Mouse (Mus musculus) hindbrain, embryonic 12.5 days (tissue): ENCODE measurements around the gene Cars. TPM values are rescaled to one million over a fixed set of nuclear protein-coding genes. Genes with fewer than 3 reads are reported as not detected.
"Not testable (repeated sequence)": the region's sequence is repeated elsewhere in the genome, so short reads cannot be mapped to it uniquely, and the experiment has no call there.

Source experiments
- ATAC-seq: fragments of 200-750 bp; cut with Nextera tagmentation; 2 replicates; pipeline ENCODE4 v1.8.0; 2017; ENCODE audit warnings: moderate TSS enrichment; ENCODE audit not compliant: low FRiP score
- H3K27ac ChIP-seq: fragments of 300-500 bp; sonication (generic); 2 replicates; pipeline ENCODE4 v1.5.1; 2016; ENCODE audit warnings: mild to moderate bottlenecking
- H3K27me3 ChIP-seq: fragments of 300-500 bp; sonication (generic); 2 replicates; pipeline ENCODE4 v1.6.1; 2016; ENCODE audit warnings: mild to moderate bottlenecking
- H3K36me3 ChIP-seq: fragments of 300-500 bp; sonication (generic); 2 replicates; pipeline ENCODE4 v1.6.1; 2016; ENCODE audit warnings: mild to moderate bottlenecking
- H3K4me1 ChIP-seq: fragments of 300-500 bp; sonication (generic); 2 replicates; pipeline ENCODE4 v1.6.1; 2016
- H3K4me2 ChIP-seq: fragments of 300-500 bp; sonication (generic); replicated peaks from 2 replicates; pipeline ENCODE4 v1.6.1; 2016; ENCODE audit warnings: mild to moderate bottlenecking
- H3K4me3 ChIP-seq: fragments of 300-500 bp; sonication (generic); 2 replicates; pipeline ENCODE4 v1.5.1; 2016; ENCODE audit warnings: mild to moderate bottlenecking
- H3K9ac ChIP-seq: fragments of 300-500 bp; sonication (generic); 2 replicates; pipeline ENCODE4 v1.6.1; 2016; ENCODE audit warnings: mild to moderate bottlenecking, moderate library complexity
- H3K9me3 ChIP-seq: fragments of 300-500 bp; sonication (generic); replicated peaks from 2 replicates; pipeline ENCODE4 v1.6.1; 2016; ENCODE audit warnings: mild to moderate bottlenecking
- WGBS: fragments of 180-500 bp; shearing (Covaris S2); methylation state at CpG from one replicate; pipeline ENCODE4 v1.1.7; 2016; 5-methylcytosine and 5-hydroxymethylcytosine counted together
- polyA plus RNA-seq: library from polyadenylated mRNA; unstranded; fragments of >200 nt; fragmentation: Nextera tagmentation; extraction: Ambion mirVana; gene quantifications from 2 replicates; pipeline ENCODE4 v1.2.1, GENCODE M21; 2016

The Cars gene
- polyA plus RNA-seq, result 57.1 and 61.6 TPM in 2 replicates

DNA sequence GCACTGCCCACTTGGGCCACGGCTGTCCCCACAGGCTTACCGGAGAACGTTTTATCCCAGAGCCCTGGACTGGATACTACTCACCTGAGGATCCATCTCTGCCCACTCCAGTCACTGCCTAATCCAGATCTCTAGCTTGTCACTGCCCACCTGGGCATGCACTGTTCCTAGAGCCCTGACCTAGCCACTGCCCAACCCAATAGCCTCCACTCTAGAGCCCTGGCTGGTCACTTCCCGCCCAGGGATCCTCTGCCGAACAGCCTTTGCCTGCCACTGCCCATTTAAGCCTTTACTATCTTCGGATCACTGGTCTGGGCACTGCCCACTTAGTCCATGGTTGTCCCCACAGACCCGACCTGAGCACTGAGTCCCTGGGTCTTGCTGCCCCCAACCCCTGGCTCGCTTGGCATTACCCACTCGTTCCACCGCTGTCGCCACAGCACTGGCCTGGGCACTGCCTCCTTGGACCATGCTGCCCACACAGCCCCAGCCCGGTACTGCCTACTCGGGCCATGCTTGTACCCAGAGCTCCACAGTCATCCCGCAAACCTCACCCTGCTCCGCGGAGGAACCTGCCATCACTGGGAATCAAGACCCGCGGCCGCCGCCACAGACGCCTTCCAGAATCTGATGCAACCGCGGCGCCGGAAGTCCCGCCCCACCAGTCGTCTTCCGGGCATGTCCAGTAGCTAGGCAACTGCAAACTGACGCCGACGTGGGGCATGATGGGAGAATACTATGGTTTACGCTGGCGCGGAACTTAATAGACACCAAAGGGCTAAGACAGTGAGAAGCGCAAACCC is at the start of gene Cars:
Gene Cars (minus strand): TSS at position 663 of the 803 bp plus-strand sequence.
- ATAC-seq, result peak; percentile 98
- Histone ChIP-seq H3K36me3 (0 out of 2 replicates have a peak, but pooled peaks cover 8% of the 10 kb centered on the region), H3K9ac (peak within 1 kb of the TSS; percentile 88), H3K4me2 (peak within 1 kb of the TSS; percentile 77), H3K4me3 (peak within 1 kb of the TSS; percentile 75), H3K27me3 (no peaks in the 10 kb centered on the region), H3K4me1 (peaks cover 14% of the 10 kb centered on the region), H3K9me3 (no peaks in the 10 kb centered on the region), H3K27ac (0 out of 2 replicates have a peak within 1 kb of the TSS, but pooled peaks have one; percentile 64)
- 1% methylated on average over 35 of the region's 35 CpGs for WGBS

DNA sequence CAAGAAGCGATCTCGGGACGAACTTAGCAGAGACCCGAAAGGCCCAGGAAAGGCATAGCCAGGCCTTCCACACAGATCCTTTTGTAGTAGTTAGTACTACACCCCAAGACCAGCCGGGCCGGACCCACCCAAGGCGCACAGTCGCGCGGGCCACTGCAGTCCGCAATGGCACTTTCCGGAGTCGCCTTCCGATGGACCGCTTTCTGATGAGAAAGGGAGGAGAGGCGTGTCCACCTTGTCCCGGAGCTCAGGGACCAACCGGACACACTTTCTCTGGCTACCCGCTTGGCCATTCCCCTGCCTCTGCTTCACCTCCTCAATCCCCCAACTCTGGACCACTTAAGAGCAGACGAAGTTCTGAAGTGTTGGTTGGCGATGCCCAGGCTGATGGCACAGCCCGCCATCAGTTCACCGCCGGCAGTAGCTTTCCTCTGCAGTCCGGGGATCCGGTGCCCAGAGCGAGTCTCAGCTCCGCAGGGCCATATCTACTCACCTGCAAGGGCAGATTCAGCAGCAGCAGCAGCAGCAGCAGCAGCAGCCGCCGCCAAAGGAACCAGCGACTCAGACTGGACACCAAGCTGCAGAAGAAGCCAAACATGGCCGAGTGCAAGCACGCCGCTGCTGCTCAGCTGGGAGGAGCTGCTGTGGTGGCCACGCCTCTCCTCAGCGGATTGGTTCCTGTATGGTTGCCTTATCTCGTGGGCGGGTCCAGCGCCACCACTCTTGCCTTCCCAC is 49.3 kb upstream of the Cars start, which contains the start of gene Tnfrsf22:
Gene Tnfrsf22 (minus strand): TSS at position 628 of the 735 bp plus-strand sequence.
- Histone ChIP-seq H3K9me3 (0 out of 2 replicates have a peak, but pooled peaks cover 8% of the 10 kb centered on the region), H3K36me3 (no peaks in the 10 kb centered on the region), H3K4me3 (peak within 1 kb of the TSS; percentile 65), H3K27me3 (no peaks in the 10 kb centered on the region), H3K9ac (peak within 1 kb of the TSS; percentile 78), H3K27ac (no peak within 1 kb of the TSS), H3K4me1 (no peaks in the 10 kb centered on the region), H3K4me2 (peak within 1 kb of the TSS; percentile 81)
- ATAC-seq, result peak; percentile 93
- 4% methylated on average over 37 of the region's 39 CpGs for WGBS

DNA sequence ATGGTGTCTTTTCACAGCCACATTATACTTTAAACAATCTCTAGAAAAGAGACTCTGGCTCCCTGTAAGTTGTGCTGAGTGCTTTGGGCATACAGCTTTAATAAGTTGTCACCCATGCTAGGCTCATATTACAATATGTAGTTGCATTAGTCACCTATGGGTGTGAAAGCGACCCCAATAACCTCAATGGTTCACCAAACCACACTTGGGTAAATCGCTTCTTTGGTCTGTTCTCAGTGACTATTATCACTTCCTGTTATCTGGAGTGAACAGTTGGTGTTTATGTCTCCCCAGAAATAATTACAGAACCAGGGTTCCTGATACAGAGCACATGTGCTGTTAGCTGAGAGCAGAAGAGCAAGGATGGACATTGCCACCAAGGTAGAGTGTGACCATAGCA is 44.1 kb upstream of the Cars start:
- not testable (repeated sequence) for ATAC-seq, H3K4me1 ChIP-seq

DNA sequence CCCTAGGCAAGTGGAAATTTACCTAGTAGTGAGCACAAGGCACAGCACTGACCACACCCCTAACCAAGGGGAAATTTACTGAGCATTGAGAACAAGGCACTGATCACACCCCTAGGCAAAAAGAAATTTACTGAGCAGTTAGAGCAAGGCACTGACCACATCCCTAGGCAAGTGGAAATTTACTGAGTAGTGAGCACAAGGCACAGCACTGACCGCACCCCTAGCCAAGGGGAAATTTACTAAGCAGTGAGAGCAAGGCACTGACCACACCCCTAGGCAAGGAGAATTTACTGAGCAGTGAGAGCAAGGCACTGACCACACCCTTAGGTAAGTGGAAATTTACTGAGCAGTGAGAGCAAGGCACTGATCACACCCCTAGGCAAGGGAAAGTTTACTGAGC is 36.8 kb upstream of the Cars start:
- Histone ChIP-seq H3K4me3 (no peak overlapping the region), H3K9ac (no peak overlapping the region), H3K4me2 (no peak overlapping the region), H3K27me3 (no peaks in the 10 kb centered on the region), H3K27ac (no peak overlapping the region), H3K36me3 (no peaks in the 10 kb centered on the region), H3K4me1 (no peaks in the 10 kb centered on the region), H3K9me3 (0 out of 2 replicates have a peak, but pooled peaks cover 7% of the 10 kb centered on the region)
- WGBS, result 92% methylated on average over 1 of the region's 1 CpGs
- no peak for ATAC-seq

More for the DNA sequence above, 44.1 kb upstream of the Cars start:
- H3K9me3 ChIP-seq, H3K4me3 ChIP-seq, H3K36me3 ChIP-seq, H3K27ac ChIP-seq, H3K27me3 ChIP-seq, H3K9ac ChIP-seq, H3K4me2 ChIP-seq: not testable (repeated sequence)
- WGBS, result 92% methylated on average over 2 of the region's 2 CpGs

DNA sequence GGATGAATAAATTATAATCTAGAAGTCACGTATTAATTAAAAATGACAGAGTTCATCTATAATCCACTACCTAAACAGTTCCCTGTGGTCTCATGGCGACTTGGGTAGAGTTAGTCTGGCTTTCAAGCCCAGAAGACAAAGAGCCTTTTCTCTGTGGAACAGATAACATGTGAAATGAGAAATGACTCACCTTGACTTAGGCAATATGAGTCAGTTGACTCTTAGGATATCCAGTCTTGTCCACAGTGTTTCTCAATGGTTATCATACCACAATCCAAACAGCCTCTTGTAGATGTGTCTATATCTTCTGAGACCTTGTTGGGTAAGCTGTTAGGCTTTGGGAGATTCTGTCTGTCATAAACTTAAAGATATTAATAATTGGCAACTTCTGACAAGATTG is 31.6 kb upstream of the Cars start:
- no peak for ATAC-seq
- H3K9me3 ChIP-seq, result 0 out of 2 replicates have a peak, but pooled peaks cover 7% of the 10 kb centered on the region
- H3K4me3 ChIP-seq, result no peak overlapping the region
- H3K9ac ChIP-seq, result no peak overlapping the region
- H3K27ac ChIP-seq, result no peak overlapping the region
- H3K4me2 ChIP-seq, result no peak overlapping the region
- H3K27me3 ChIP-seq, result no peaks in the 10 kb centered on the region
- no peaks in the 10 kb centered on the region for H3K36me3 ChIP-seq
- no peaks in the 10 kb centered on the region for H3K4me1 ChIP-seq
- WGBS, result 60% methylated on average over 2 of the region's 2 CpGs

DNA sequence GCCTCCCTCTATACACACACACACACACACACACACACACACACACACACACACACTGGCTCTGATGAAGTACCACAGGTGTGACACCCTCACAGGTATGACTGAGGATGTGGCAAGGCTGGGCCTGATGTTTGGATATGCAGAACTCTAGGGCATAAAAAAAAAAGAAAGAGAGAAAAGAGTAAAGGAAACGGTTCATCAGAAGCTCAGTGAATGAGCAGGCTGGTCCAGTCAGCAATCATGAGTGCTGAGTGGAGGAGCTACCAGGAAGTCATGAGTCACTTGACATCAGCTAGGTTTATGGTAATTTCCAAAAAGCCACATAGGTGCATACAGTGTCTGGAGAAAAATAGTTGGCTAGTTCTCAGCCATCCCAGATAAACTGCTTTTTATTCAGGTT is 29.6 kb upstream of the Cars start:
- no peak overlapping the region for H3K27ac ChIP-seq
- H3K4me1 ChIP-seq, result no peaks in the 10 kb centered on the region
- H3K4me3 ChIP-seq, result no peak overlapping the region
- no peak overlapping the region for H3K4me2 ChIP-seq
- no peaks in the 10 kb centered on the region for H3K36me3 ChIP-seq
- no peaks in the 10 kb centered on the region for H3K27me3 ChIP-seq
- WGBS, result 66% methylated on average over 1 of the region's 1 CpGs
- 0 out of 2 replicates have a peak, but pooled peaks cover 7% of the 10 kb centered on the region for H3K9me3 ChIP-seq
- ATAC-seq, result no peak
- no peak overlapping the region for H3K9ac ChIP-seq

DNA sequence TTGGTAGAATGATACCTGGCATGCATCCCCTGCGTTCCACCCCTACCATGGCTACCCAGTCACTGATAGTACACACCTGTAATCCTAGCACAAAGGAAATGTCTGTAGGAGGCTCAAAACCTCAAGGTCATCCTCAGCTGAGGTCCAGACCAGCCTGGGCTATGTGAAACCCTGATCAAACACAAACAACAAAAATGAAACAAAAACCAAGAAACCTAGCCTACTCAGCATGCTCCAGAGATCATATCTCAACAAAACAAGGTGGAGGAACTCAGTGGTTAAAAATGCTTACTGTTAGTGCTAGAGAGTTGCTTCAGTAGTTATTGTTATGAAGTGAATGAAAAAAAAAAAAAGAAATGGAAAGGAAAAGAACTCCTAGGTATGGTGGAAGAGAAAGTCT is 28.6 kb upstream of the Cars start, which contains the start of gene Tnfrsf26:
Gene Tnfrsf26 (minus strand): TSS at position 183 of the 400 bp plus-strand sequence.
- 0 out of 2 replicates have a peak, but pooled peaks cover 5% of the 10 kb centered on the region for H3K9me3 ChIP-seq
- H3K36me3 ChIP-seq, result no peaks in the 10 kb centered on the region
- H3K9ac ChIP-seq, result no peak within 1 kb of the TSS
- H3K27me3 ChIP-seq, result no peaks in the 10 kb centered on the region
- no peak within 1 kb of the TSS for H3K4me2 ChIP-seq
- no peak for ATAC-seq
- 92% methylated on average over 1 of the region's 1 CpGs for WGBS
- no peak within 1 kb of the TSS for H3K4me3 ChIP-seq
- H3K27ac ChIP-seq, result no peak within 1 kb of the TSS
- H3K4me1 ChIP-seq, result no peaks in the 10 kb centered on the region

DNA sequence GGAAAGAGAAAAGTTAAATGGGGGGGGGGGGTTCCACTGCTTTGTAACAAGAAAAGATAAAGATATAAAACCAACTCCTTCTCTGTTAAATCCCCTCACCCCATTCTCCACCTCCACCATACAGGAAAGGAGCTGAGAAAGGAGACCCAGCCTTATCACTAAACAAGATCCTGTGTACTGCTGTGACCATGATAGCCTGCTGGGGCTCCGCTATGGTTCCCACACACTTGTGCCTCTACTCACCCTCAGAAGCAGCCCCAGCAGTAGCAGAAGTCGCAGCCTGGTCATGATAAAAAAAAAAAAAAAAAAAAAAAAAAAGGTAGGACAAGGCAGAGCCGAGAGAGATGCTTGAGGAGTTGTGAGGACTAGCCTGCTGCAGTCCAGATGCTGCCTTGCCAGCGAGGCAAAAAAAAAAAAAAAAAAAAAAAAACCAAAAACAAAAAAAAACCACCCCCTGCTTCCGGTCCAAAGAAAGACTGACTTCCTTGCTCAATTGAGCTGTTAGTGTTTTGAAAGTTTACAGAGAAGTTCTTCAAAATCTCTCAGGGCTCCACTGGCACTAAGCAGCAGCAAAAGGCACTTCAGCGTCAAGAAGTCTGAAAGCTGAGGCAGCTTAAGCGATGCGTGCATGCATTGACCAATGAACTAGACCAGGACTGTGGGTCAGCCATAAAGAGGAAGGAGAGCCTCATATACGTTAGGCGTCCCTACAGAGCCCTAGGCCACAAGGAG is 27.8 kb upstream of the Cars start:
- WGBS, result 58% methylated on average over 10 of the region's 10 CpGs

DNA sequence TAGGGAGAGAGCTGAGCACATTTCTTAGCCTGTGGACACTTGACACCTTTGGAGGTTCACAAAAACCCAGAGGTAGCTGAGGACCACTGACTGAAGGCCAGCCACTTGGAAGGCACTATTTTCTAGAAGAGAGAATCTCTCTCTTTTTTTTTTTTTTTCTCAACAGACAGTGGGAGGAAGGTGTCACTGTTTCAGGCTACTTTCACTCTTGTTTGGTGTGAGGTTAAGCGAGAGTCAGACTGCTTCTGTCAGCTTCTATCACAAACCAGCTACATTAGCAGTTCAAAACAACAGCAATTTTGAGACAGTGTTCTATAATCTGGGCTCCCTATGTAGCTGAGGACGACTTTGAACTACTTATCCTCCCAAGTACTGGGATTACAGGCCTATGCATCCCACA is 26.3 kb upstream of the Cars start:
- Histone ChIP-seq H3K27ac (no peak overlapping the region), H3K4me3 (no peak overlapping the region), H3K4me1 (no peaks in the 10 kb centered on the region), H3K36me3 (no peaks in the 10 kb centered on the region), H3K27me3 (no peaks in the 10 kb centered on the region), H3K9ac (no peak overlapping the region), H3K4me2 (no peak overlapping the region), H3K9me3 (no peaks in the 10 kb centered on the region)
- whole genome bisulfite sequencing, result 75% methylated on average over 2 of the region's 2 CpGs
- no peak for ATAC-seq

More for the DNA sequence above, 27.8 kb upstream of the Cars start:
- H3K4me1 ChIP-seq, result no peaks in the 10 kb centered on the region
- H3K36me3 ChIP-seq, result no peaks in the 10 kb centered on the region
- H3K9me3 ChIP-seq, result no peaks in the 10 kb centered on the region
- H3K27ac ChIP-seq, result no peak overlapping the region
- no peak overlapping the region for H3K4me2 ChIP-seq
- no peak overlapping the region for H3K4me3 ChIP-seq
- ATAC-seq, result no peak
- H3K27me3 ChIP-seq, result no peaks in the 10 kb centered on the region
- H3K9ac ChIP-seq, result no peak overlapping the region

DNA sequence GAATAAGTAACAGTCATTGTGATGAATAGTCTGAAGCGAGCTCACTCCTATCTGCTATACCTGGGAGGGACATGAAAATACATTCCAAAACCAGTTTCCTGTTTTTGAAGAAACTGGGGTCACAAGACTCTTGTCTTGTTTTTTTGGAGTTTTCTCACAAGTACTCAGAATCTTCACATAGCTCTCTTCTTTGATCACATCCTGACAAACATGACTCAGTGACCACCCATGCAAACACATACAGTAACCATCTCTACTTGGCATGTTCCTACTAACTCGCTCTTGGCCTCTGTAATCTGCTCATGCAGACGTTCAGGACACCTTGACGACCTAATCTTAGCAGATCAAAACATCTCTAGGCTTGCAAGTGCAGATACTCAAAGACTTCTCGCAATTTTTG is 25.3 kb upstream of the Cars start:
- no peak overlapping the region for H3K9ac ChIP-seq
- H3K4me2 ChIP-seq, result no peak overlapping the region
- H3K27ac ChIP-seq, result no peak overlapping the region
- no peak for ATAC-seq
- 75% methylated on average over 5 of the region's 5 CpGs for WGBS
- no peaks in the 10 kb centered on the region for H3K4me1 ChIP-seq
- H3K4me3 ChIP-seq, result no peak overlapping the region
- H3K36me3 ChIP-seq, result no peaks in the 10 kb centered on the region
- no peaks in the 10 kb centered on the region for H3K27me3 ChIP-seq
- no peaks in the 10 kb centered on the region for H3K9me3 ChIP-seq

DNA sequence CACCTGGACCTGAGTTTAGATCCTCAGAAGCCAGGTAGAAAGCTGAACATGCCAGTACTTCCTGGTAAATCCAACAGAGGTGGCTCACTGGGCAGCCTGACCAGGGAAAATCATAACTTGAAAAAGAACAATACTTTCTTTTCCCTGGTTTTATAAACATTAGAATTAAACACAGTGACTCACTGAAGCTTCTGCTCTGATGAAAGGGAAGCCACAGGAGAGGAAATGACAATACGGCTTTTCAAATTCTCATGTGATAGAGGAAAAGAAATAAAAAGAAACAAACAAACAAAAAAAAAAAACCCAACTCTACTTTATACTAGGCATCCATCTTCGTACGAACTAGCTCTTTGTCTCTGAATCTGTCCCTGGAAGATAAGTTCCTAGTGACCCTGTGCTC is 24.7 kb upstream of the Cars start:
- Histone ChIP-seq H3K27ac (no peak overlapping the region), H3K36me3 (no peaks in the 10 kb centered on the region), H3K4me1 (no peaks in the 10 kb centered on the region), H3K9me3 (no peaks in the 10 kb centered on the region), H3K4me3 (no peak overlapping the region), H3K9ac (no peak overlapping the region), H3K4me2 (no peak overlapping the region), H3K27me3 (no peaks in the 10 kb centered on the region)
- ATAC-seq, result no peak
- WGBS, result 87% methylated on average over 3 of the region's 3 CpGs

DNA sequence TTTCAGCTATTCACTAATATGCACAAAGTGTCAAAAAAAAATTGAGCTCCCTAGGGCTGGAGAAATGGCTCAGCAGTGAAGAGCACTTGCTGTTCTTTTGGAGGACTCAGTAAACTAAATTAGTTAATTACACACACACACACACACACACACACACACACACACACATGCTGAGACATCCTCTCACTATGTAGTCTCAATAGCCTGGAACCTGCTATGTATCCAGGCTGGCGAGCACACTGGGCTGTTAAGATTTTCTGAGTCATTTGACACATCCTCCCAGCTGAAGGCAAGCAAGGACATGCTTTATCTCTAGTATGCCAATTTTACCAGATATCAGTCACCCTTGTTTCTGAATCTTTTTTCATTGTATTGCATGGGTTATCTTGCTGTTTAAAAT is 21.1 kb upstream of the Cars start:
- WGBS, result 71% methylated on average over 1 of the region's 1 CpGs
- H3K4me1 ChIP-seq, result no peaks in the 10 kb centered on the region
- no peak overlapping the region for H3K4me3 ChIP-seq
- no peaks in the 10 kb centered on the region for H3K36me3 ChIP-seq
- no peaks in the 10 kb centered on the region for H3K27me3 ChIP-seq
- H3K9me3 ChIP-seq, result no peaks in the 10 kb centered on the region
- H3K9ac ChIP-seq, result no peak overlapping the region
- no peak overlapping the region for H3K27ac ChIP-seq
- ATAC-seq, result no peak
- H3K4me2 ChIP-seq, result no peak overlapping the region
